Mouse (Mus musculus) neural tube, embryonic 14.5 days (tissue): Measurements from ENCODE around the gene Tnfsf12. TPM values are rescaled to one million over a fixed set of nuclear protein-coding genes. Genes with fewer than 3 reads are reported as not detected.
"Not testable (repeated sequence)": the region's sequence is repeated elsewhere in the genome, so short reads cannot be mapped to it uniquely, and the experiment has no call there.

ENCODE experiments used
- ATAC-seq: fragments of 200-750 bp; cut with Nextera tagmentation; 2 replicates; pipeline ENCODE4 v1.8.0; 2017; ENCODE audit warnings: low read depth, mild to moderate bottlenecking, moderate TSS enrichment, moderate library complexity
- H3K27ac ChIP-seq: fragments of 300-500 bp; sonication (generic); 2 replicates; pipeline ENCODE4 v1.5.1; 2014; ENCODE audit warnings: low read depth, mild to moderate bottlenecking, control low read depth, low read length, moderate library complexity, mixed read lengths
- H3K27me3 ChIP-seq: fragments of 300-500 bp; sonication (generic); 2 replicates; pipeline ENCODE4 v1.6.1; 2014; ENCODE audit warnings: low read length; ENCODE audit not compliant: control insufficient read depth, insufficient read depth
- H3K36me3 ChIP-seq: fragments of 300-500 bp; sonication (generic); 2 replicates; pipeline ENCODE4 v1.6.1; 2014; ENCODE audit warnings: low read length, mixed read lengths; ENCODE audit not compliant: control insufficient read depth, insufficient read depth
- H3K4me1 ChIP-seq: fragments of 300-500 bp; sonication (generic); 2 replicates; pipeline ENCODE4 v1.6.1; 2014; ENCODE audit warnings: low read length; ENCODE audit not compliant: control insufficient read depth, insufficient read depth
- H3K4me2 ChIP-seq: fragments of 300-500 bp; sonication (generic); 2 replicates; pipeline ENCODE4 v1.6.1; 2014; ENCODE audit warnings: mild to moderate bottlenecking, low read depth, low read length, control low read depth
- H3K4me3 ChIP-seq: fragments of 300-500 bp; sonication (generic); 2 replicates; pipeline ENCODE4 v1.5.1; 2014; ENCODE audit warnings: low read depth, low read length, control low read depth, mixed read lengths
- H3K9ac ChIP-seq: fragments of 300-500 bp; sonication (generic); replicated peaks from 2 replicates; pipeline ENCODE4 v1.6.1; 2014; ENCODE audit warnings: low read depth, mild to moderate bottlenecking, control low read depth, low read length, mixed read lengths
- H3K9me3 ChIP-seq: fragments of 300-500 bp; sonication (generic); 2 replicates; pipeline ENCODE4 v1.6.1; 2016; ENCODE audit warnings: low read length; ENCODE audit not compliant: control insufficient read depth
- whole genome bisulfite sequencing: fragments of 180-500 bp; shearing (Covaris S2); extraction: QIAGEN DNeasy Blood & Tissue Kit; methylation state at CpG from one replicate; pipeline ENCODE4 v1.1.7; 2014; 5-methylcytosine and 5-hydroxymethylcytosine counted together
- polyA plus RNA-seq: library from polyadenylated mRNA; unstranded; fragments of >200 nt; fragmentation: Nextera tagmentation; extraction: Ambion mirVana; gene quantifications from 2 replicates; pipeline ENCODE4 v1.2.1, GENCODE M21; 2014

Gene Tnfsf12
- polyA plus RNA-seq, 1 experiment from 2014 or later = 2.1 TPM

DNA sequence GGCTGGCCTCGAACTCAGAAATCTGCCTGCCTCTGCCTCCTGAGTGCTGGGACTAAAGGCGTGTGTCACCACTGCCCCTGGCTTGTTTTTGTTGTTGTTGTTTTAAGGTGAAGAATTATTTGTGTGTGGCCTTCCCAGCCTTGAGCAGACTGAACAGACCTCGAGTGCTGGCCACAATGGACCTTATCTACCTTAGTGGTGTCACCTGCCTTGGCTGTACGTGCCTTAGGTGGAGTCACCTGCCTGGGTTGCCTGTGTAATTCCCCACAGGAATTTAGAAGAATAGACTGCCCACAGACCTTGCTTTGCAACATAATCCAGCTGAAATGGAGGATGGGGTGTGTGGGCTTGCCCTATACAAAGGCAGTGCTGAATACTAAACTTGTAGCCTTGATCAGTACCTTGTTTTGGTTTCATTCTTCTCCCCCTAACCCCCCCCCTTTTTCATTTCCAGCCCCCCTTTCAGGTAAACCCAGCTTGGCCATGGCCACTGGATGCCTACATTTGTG is 12.3 kb upstream of the Tnfsf12 start:
- no peak overlapping the region for H3K9ac ChIP-seq
- no peak for ATAC-seq
- WGBS = 84% methylated on average over 4 of the region's 4 CpGs

DNA sequence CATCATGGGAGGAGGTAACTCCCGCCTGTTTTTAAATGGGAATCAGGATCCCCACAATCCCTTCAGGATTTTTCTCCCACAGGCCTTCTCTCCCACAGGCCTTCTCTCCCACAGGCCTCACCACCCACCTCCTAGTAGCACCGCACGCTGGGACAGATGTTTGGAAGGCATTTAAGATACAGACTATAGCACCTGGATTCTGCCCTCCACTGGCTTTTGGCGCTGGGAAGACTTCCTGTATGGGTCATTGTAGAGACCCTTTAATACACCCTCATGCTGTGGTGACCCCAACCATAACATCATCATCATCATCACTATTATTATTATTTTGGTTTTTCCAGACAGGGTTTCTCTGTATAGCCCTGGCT is 11.8 kb upstream of the Tnfsf12 start:
- no peaks in the 10 kb centered on the region for H3K9me3 ChIP-seq
- no peak overlapping the region for H3K4me3 ChIP-seq
- H3K4me1 ChIP-seq = no peaks in the 10 kb centered on the region
- H3K27me3 ChIP-seq = no peaks in the 10 kb centered on the region
- no peak overlapping the region for H3K9ac ChIP-seq
- no peak overlapping the region for H3K4me2 ChIP-seq
- WGBS = 92% methylated on average over 4 of the region's 4 CpGs
- H3K36me3 ChIP-seq = no peaks in the 10 kb centered on the region
- no peak for ATAC-seq
- H3K27ac ChIP-seq = no peak overlapping the region

More for the DNA sequence above, 12.3 kb upstream of the Tnfsf12 start:
- Histone ChIP-seq H3K27me3 (no peaks in the 10 kb centered on the region), H3K4me3 (no peak overlapping the region), H3K4me1 (no peaks in the 10 kb centered on the region), H3K4me2 (no peak overlapping the region), H3K36me3 (no peaks in the 10 kb centered on the region), H3K9me3 (no peaks in the 10 kb centered on the region), H3K27ac (no peak overlapping the region)

DNA sequence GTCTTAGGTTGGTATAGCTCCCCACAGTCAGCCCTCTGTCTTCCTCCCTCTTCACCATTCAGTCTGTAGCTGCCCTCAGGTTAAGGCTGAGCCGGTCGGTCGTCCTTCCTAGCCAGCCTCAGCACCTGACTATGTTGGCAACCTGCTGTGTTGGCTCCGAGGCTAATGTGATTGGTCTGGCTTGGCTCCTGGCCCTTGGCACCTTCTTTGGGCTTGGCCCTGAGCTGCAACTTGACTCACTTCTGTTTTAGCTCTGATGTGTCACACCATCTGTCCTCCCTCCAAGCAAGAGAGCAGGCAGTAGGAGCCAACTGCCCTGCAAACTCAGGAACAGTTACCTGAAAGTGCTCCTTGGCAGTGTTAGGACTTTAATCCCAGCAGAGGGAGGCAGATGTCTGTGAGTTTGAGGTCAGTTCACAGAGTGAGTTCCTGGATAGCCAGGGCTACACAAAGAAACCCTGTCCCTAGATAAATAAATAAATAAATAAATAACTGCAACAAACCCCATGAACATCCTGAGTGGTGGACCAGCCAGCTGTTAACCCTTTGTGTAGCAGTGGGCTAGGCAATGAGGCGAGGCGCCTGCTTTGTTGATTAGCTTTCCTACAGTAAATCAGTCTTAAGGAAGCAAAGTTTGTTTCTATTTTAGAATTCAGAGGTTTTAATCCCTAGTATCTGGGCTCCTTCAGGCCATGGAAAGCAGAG is 11.3 kb upstream of the Tnfsf12 start:
- Histone ChIP-seq H3K27ac (no peak overlapping the region), H3K36me3 (no peaks in the 10 kb centered on the region), H3K27me3 (no peaks in the 10 kb centered on the region), H3K4me3 (no peak overlapping the region), H3K9ac (no peak overlapping the region), H3K4me2 (no peak overlapping the region), H3K4me1 (no peaks in the 10 kb centered on the region), H3K9me3 (no peaks in the 10 kb centered on the region)
- ATAC-seq = no peak
- 51% methylated on average over 6 of the region's 6 CpGs for WGBS

DNA sequence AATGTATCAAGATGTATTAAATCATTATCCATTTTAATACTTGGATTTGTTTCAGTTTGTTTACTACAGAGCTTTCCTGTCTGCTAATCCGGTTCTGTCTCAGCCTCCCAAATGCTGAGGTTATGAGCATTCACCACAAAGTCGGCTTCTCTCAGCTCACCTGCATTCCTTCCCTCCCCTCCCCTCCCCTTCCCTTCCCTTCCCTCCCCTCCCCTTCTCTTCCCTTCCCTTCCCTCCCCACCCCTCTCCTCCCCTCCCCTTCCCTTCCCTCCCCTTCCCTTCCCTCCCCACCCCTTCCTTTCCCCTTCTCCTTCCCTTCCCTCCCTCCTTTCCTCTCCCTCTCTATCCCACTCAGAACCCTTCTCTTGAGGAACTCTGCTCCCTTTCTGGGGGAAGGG is 9.0 kb upstream of the Tnfsf12 start:
- ATAC-seq = no peak
- H3K9ac ChIP-seq = no peak overlapping the region
- H3K9me3 ChIP-seq = no peaks in the 10 kb centered on the region
- H3K36me3 ChIP-seq = no peaks in the 10 kb centered on the region
- no peak overlapping the region for H3K27ac ChIP-seq
- 46% methylated on average over 2 of the region's 2 CpGs for WGBS
- H3K4me2 ChIP-seq = no peak overlapping the region
- H3K4me1 ChIP-seq = no peaks in the 10 kb centered on the region
- H3K4me3 ChIP-seq = no peak overlapping the region
- no peaks in the 10 kb centered on the region for H3K27me3 ChIP-seq

DNA sequence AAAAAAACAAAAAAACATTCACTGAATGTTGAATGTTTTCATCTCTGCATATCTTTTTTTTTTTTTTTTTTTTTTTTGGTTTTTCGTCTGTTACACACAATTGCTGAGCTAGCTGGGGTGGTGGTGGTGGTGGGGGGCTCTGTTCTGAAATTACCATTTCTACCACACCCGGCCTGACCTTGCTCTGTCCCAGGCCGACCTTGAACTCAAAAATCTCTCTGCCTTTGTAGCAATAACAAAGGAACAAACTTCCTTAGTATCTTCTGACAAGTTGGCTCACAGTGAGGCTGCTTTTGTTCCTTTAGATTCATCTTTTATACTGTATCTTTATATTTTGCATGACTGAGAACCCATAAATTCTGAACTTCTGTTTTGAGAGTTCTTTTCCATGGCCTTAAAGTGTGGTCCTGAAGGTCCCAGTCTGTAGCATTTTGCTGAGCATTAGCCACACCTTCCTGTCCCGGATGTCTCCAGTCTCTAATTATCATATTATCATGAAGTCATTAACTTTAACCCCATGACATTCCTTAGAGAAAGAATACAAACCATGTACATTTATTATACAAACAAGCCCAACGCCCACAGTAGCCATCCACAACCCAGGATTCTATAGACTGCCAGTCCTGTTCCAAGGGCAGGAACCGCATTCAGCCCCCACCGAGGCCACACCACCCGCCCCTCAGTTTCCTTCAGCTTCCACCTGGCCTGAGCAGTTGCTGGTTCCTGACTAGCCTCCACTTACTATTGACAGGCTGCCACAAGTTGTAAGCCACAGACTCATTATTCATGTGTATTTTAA is 8.4 kb upstream of the Tnfsf12 start:
- Histone ChIP-seq H3K4me2 (no peak overlapping the region), H3K36me3 (no peaks in the 10 kb centered on the region), H3K9ac (no peak overlapping the region), H3K9me3 (no peaks in the 10 kb centered on the region), H3K27ac (no peak overlapping the region), H3K27me3 (no peaks in the 10 kb centered on the region), H3K4me3 (no peak overlapping the region), H3K4me1 (no peaks in the 10 kb centered on the region)
- WGBS = 78% methylated on average over 8 of the region's 8 CpGs
- no peak for ATAC-seq

DNA sequence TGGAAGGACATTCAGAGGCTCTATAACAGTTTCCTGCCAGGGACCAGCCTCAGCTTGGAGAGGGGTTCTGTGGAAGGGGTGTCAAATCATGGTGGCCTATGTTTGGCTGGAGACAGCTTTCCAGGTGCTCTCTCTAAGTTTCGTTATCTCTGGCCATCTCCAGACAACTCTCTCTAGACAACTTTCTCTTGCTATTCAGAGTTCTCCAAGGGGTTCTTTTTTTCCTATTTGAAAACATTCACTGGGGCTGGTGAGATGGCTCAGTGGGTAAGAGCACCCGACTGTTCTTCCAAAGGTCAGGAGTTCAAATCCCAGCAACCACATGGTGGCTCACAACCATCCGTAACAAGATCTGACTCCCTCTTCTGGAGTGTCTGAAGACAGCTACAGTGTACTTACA is 7.7 kb upstream of the Tnfsf12 start:
- H3K27ac ChIP-seq, H3K4me2 ChIP-seq, H3K4me3 ChIP-seq, H3K27me3 ChIP-seq, H3K9me3 ChIP-seq, H3K9ac ChIP-seq, H3K4me1 ChIP-seq, ATAC-seq, H3K36me3 ChIP-seq: not testable (repeated sequence)
- WGBS = 59% methylated on average over 2 of the region's 3 CpGs

DNA sequence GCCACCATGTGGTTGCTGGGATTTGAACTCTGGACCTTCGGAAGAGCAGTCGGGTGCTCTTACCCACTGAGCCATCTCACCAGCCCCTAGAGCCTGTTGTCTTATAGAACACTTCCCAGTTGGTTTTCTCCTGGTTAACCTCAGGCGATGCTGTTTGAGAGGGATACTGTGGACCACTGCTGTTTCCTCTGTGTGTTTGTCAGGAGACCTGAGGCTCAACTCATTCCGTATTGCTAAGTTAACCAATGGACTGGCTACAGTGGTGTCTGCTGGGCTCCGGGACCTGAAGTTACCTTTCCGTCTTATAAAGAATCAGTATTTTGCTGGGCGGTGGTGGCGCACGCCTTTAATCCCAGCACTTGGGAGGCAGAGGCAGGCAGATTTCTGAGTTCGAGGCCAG is 7.2 kb upstream of the Tnfsf12 start:
- H3K9me3 ChIP-seq, H3K36me3 ChIP-seq, H3K27ac ChIP-seq, H3K9ac ChIP-seq, ATAC-seq, H3K4me3 ChIP-seq, H3K27me3 ChIP-seq, H3K4me1 ChIP-seq, H3K4me2 ChIP-seq: not testable (repeated sequence)
- WGBS = 93% methylated on average over 10 of the region's 10 CpGs

DNA sequence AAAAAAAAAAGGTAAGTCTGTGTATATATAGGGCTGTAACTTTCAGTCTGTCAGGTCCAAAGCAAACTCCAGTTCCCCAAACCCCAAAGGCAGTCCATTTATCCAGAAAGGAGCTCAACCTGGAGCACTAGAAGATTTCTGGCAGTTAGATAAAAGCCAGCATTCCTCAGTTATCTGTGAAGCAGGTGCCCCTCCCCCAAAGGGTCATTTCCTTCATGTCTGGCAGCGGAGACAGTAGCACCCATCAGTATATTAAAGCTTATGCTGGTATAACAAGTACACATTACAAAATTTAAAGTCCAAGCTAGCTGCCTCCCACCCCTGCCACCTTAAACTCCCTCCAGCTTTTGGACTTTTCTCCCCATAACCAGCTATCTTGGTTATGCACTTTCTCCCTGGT is 3.9 kb upstream of the Tnfsf12 start:
- ATAC-seq = no peak
- H3K4me3 ChIP-seq = no peak overlapping the region
- peaks cover 10% of the 10 kb centered on the region; the same call in 1 of the 2 replicates for H3K4me1 ChIP-seq
- H3K9ac ChIP-seq = no peak overlapping the region
- H3K9me3 ChIP-seq = no peaks in the 10 kb centered on the region
- H3K27me3 ChIP-seq = no peaks in the 10 kb centered on the region
- no peak overlapping the region for H3K4me2 ChIP-seq
- H3K36me3 ChIP-seq = no peaks in the 10 kb centered on the region
- whole genome bisulfite sequencing = 64% methylated on average over 1 of the region's 1 CpGs
- H3K27ac ChIP-seq = no peak overlapping the region

DNA sequence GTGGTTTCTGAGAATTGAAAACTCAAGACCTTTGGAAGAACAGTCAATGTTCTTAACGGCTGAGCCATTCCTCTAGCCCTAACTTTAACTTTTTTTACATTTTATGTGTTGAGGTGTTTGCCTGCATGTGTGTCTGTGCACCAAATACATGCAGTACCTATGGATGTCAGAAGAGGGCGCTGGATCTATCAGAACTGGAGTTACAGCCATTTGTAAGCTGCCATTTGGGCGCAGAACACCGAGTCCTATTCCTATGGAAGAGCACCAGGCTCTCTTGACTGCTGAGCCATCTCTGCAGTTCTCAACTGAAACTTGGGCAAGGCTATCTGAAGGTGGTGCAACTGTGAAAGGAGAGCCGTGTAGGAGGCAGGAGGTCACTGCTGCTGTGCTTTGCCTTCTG is 2.9 kb upstream of the Tnfsf12 start:
- Histone ChIP-seq H3K9ac (no peak overlapping the region), H3K27ac (no peak overlapping the region), H3K4me1 (peaks cover 10% of the 10 kb centered on the region; the same call in 1 of the 2 replicates), H3K36me3 (no peaks in the 10 kb centered on the region), H3K27me3 (no peaks in the 10 kb centered on the region), H3K4me3 (no peak overlapping the region), H3K9me3 (no peaks in the 10 kb centered on the region), H3K4me2 (no peak overlapping the region)
- WGBS = 73% methylated on average over 5 of the region's 5 CpGs
- ATAC-seq = no peak
